Mouse (Mus musculus) C2C12 (cell line): ENCODE results near the gene Agtrap. TPM values are rescaled to one million over a fixed set of nuclear protein-coding genes. Genes with fewer than 3 reads are reported as not detected.

Experiments
- H3K27me3 ChIP-seq: one replicate; pipeline ENCODE4 v1.6.1; 2011; ENCODE audit not compliant: control insufficient read depth, insufficient read depth, insufficient read length
- H3K36me3 ChIP-seq: one replicate; pipeline ENCODE4 v1.6.1; 2011; ENCODE audit not compliant: control insufficient read depth, insufficient read depth
- H3K4me3 ChIP-seq: one replicate; pipeline ENCODE4 v1.5.1; 2011; ENCODE audit warnings: mild to moderate bottlenecking, control low read depth; ENCODE audit not compliant: poor library complexity, insufficient read depth, severe bottlenecking
- H3K79me2 ChIP-seq: one replicate; pipeline ENCODE4 v1.6.1; 2011; ENCODE audit not compliant: control insufficient read depth, insufficient read depth
- H3K79me3 ChIP-seq: one replicate; pipeline ENCODE4 v1.6.1; 2011; ENCODE audit warnings: low read depth, control low read depth
- H3ac ChIP-seq: one replicate; pipeline ENCODE3; 2011; ENCODE audit warnings: low read depth; ENCODE audit not compliant: control insufficient read depth, insufficient read length
- CEBPB ChIP-seq: IDR thresholded peaks from one replicate; pipeline ENCODE4 v1.6.1; 2011; ENCODE audit warnings: low read depth, mild to moderate bottlenecking, control low read depth, moderate library complexity
- CTCF ChIP-seq: IDR thresholded peaks from one replicate; pipeline ENCODE4 v1.5.1; 2011; ENCODE audit not compliant: control insufficient read depth, insufficient read depth, insufficient read length
- FOSL1 ChIP-seq: IDR thresholded peaks from one replicate; pipeline ENCODE4 v1.8.0; 2011; ENCODE audit warnings: mild to moderate bottlenecking, low read length; ENCODE audit not compliant: poor library complexity, insufficient read depth, severe bottlenecking
- MAX ChIP-seq: IDR thresholded peaks from one replicate; pipeline ENCODE4 v1.6.1; 2011; ENCODE audit warnings: mild to moderate bottlenecking, control low read depth
- MYOD1 ChIP-seq: IDR thresholded peaks from one replicate; pipeline ENCODE4 v1.6.1; 2011; ENCODE audit warnings: low read depth; ENCODE audit not compliant: control insufficient read depth, insufficient read length
- MYOG ChIP-seq: IDR thresholded peaks from one replicate; pipeline ENCODE4 v1.6.1; 2011; ENCODE audit not compliant: control insufficient read depth, insufficient read length; ENCODE audit errors: extremely low read depth
- USF1 ChIP-seq: IDR thresholded peaks from one replicate; pipeline ENCODE4 v1.6.1; 2011; ENCODE audit warnings: low read depth, mild to moderate bottlenecking, control low read depth, moderate library complexity
- polyA plus RNA-seq: library from polyadenylated mRNA; unstranded; fragments of >200 nt; fragmentation: generic; extraction: Trizol; gene quantifications from one replicate; pipeline ENCODE4 v1.2.1, GENCODE M21; 2012; ENCODE audit warnings: missing spikeins

Gene Agtrap
- polyA plus RNA-seq, 1 experiment: 8.2 TPM

DNA sequence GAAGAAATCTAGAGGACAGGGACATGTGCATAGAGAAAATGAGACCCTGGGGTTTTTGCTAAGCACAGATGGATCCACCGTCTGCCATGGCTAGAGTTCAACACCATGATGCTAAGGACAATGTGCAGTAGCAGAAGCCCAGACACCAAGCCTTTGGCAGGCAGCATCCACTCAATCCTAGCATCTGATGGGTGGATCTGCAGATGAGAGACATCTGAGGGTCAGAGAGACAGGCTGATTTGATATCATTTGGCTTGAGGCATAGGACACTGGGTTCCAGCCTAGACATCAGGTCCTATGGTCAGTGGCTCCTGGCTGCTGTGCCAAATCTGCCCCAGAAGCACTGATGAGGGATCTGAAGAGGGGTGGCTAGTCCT, 7.2 kb downstream of the Agtrap start:
- TF ChIP-seq USF1: no peak
- TF ChIP-seq CTCF: no peak
- no peak for TF ChIP-seq MYOD1
- no peak for TF ChIP-seq MYOG
- no peak for TF ChIP-seq FOSL1
- TF ChIP-seq CEBPB: no peak
- H3K27me3 ChIP-seq: no peaks in the 10 kb centered on the region
- no peaks in the 10 kb centered on the region for H3K79me2 ChIP-seq
- H3K79me3 ChIP-seq: no peaks in the 10 kb centered on the region
- no peaks in the 10 kb centered on the region for H3K36me3 ChIP-seq
- no peak overlapping the region for H3K4me3 ChIP-seq
- no peak overlapping the region for H3ac ChIP-seq

DNA sequence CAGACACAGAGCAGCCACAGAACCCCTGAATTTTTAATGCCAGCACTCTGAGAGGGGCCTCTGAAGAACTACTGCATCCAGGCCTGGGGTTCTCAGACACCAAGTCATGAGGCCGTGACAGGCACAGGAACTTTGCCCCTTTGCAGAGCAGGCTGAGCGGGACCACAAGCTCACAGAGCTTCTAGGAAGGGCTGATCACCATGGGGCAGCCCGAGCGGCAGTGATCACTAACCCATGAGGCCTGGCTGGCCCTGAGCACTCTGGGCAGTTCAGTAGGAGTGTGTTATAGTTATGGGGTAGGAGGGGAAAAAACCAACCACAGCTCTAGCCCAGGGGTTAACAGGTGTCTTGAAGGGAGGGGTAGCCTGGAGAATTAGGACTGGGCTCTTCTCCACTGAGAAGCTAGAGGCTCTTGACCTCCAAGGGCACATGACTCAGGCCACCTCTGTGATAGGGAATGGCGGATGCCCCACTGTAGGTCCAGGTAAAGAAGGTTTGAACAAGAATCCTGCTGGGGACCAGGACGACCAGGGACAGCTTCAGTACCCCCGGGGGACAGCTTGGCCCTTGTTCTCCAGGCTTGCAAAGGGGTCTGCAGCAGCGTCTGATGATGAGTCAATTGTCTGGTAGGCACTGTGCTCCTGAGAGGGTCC, 7.8 kb downstream of the Agtrap start:
- no peaks in the 10 kb centered on the region for H3K36me3 ChIP-seq
- no peak overlapping the region for H3K4me3 ChIP-seq
- no peaks in the 10 kb centered on the region for H3K79me2 ChIP-seq
- TF ChIP-seq FOSL1 (no peak), MYOD1 (no peak), CTCF (no peak), MAX (no peak), MYOG (no peak), CEBPB (no peak), USF1 (no peak)
- no peaks in the 10 kb centered on the region for H3K79me3 ChIP-seq
- no peaks in the 10 kb centered on the region for H3K27me3 ChIP-seq
- no peak overlapping the region for H3ac ChIP-seq

DNA sequence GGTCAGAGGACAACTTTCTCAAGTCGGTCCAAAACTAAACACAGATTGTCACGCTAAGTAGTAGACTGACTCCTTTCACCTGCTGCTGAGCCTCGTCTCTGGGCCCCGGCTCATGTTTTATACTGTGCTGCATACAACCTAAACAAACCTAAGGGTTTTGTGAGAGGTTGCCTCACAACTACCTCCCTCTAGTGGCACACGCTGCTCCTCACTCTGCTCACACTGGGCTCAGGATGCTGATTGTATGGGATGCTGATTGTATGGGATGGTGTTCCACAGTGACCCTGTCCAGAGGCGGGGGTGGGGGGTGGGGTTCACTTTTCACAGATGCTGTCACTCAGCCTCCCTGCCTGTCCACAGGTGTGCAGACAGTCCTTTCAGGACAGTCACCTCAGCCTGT, 8.6 kb downstream of the Agtrap start:
- Histone ChIP-seq H3K4me3 (no peak overlapping the region), H3ac (no peak overlapping the region), H3K27me3 (no peaks in the 10 kb centered on the region), H3K79me3 (no peaks in the 10 kb centered on the region), H3K79me2 (no peaks in the 10 kb centered on the region), H3K36me3 (no peaks in the 10 kb centered on the region)
- TF ChIP-seq MAX: no peak
- TF ChIP-seq MYOD1: no peak
- TF ChIP-seq CTCF: no peak
- no peak for TF ChIP-seq CEBPB
- no peak for TF ChIP-seq USF1
- TF ChIP-seq FOSL1: no peak
- no peak for TF ChIP-seq MYOG

DNA sequence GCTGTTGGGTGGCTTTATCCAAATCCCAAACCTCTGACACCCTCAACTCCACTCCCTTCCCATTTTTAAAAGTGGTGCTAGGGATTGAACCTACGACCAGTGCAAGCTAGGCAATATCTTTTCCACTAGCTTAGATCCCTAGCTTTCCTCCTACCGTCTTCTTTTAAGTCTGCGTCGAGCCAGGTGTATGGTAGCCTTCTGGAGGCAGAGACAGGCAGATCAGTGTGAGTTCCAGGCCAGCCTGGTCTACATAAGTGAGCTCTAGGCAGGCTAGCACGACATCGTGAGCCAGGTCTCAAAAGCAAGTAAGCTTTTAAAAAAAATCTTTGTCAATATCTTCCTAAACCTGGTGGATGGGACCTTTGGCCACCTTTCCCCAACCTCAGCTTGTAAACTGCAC, 11.9 kb downstream of the Agtrap start:
- Histone ChIP-seq H3K4me3 (no peak overlapping the region), H3K79me2 (no peaks in the 10 kb centered on the region), H3ac (no peak overlapping the region), H3K27me3 (no peaks in the 10 kb centered on the region), H3K36me3 (no peaks in the 10 kb centered on the region), H3K79me3 (no peaks in the 10 kb centered on the region)
- TF ChIP-seq CEBPB (no peak), MYOD1 (no peak), USF1 (no peak), MAX (no peak), FOSL1 (no peak)

DNA sequence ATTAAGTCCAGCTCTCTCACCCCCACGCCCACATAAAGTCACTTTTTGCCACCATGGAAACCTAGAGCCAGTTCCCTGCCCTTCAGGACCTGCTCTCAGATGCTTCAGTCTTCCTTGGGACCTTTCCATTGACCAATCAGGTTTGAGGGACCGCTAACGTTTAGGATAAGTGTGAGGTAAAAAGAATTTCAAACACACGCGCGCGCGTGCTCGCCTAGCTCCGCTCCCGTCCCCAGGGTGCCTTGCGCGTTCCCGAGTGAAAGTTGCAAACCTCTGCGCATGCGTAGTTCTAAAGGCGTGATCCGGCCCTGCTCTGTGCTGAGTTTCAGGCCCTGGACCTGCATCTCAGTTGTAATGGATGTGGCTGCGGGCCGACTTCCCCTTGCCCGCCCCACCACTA, 12.6 kb downstream of the Agtrap start:
- TF ChIP-seq MYOD1 (no peak), MYOG (no peak)
- no peaks in the 10 kb centered on the region for H3K79me3 ChIP-seq
- H3K4me3 ChIP-seq: no peak overlapping the region
- H3K79me2 ChIP-seq: no peaks in the 10 kb centered on the region
- no peaks in the 10 kb centered on the region for H3K36me3 ChIP-seq
- H3K27me3 ChIP-seq: no peaks in the 10 kb centered on the region
- H3ac ChIP-seq: no peak overlapping the region

DNA sequence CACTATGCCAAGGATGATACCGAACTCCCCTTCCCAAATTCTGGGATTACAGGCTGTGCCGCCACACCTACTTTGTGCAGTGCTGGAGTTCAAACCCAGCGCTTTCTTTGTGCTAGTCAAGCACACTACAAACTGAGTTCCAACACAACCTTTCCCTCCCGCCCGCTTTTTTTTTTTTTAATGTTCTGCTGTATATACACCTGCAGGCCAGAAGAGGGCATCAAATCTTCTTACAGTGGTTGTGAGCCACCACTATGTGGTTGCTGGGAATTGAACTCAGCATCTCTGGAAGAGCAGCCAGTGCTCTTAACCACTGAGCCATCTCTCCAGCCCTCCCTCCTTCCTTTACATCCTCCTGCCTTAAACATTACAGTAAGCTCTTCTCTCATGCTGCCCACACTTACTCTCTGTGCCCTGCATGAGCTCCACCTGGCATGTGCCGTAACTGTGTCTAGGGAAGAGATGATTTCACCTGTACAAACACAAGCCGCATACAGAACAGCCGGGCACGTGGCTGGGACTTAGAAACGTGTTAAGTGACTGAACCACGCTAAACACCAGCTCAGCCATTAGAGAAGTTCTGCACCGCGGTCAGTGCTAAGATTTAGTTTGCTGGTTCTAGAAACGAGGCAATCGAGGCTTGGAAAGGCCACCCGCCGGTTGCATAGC, 13.2 kb downstream of the Agtrap start:
- Histone ChIP-seq H3ac (no peak overlapping the region), H3K4me3 (no peak overlapping the region), H3K36me3 (no peaks in the 10 kb centered on the region), H3K27me3 (no peaks in the 10 kb centered on the region), H3K79me3 (no peaks in the 10 kb centered on the region), H3K79me2 (no peaks in the 10 kb centered on the region)
- TF ChIP-seq CEBPB: no peak
- no peak for TF ChIP-seq MYOG
- TF ChIP-seq FOSL1: no peak
- TF ChIP-seq MYOD1: no peak
- no peak for TF ChIP-seq MAX
- no peak for TF ChIP-seq USF1
- no peak for TF ChIP-seq CTCF
